Mouse (Mus musculus) gastrocnemius, adult 2 months (tissue): ENCODE results near the gene Faf2. TPM values are rescaled to one million over a fixed set of nuclear protein-coding genes. Genes with fewer than 3 reads are reported as not detected.

Experiments used
- DNase-seq: peaks from one replicate; pipeline ENCODE4 v3.0.0; 2022
- H3K27ac ChIP-seq: fragments of 200-600 bp; 2 replicates; pipeline ENCODE4 v1.8.1; 2022; ENCODE audit warnings: mild to moderate bottlenecking
- H3K4me3 ChIP-seq: fragments of 200-600 bp; 2 replicates; pipeline ENCODE4 v1.8.1; 2022; ENCODE audit warnings: mild to moderate bottlenecking, moderate library complexity
- CTCF ChIP-seq: fragments of 200-600 bp; IDR thresholded peaks from 2 replicates; pipeline ENCODE4 v1.8.1; 2022; ENCODE audit warnings: antibody characterized with exemption, mild to moderate bottlenecking, moderate library complexity
- intact Hi-C: fragments of 180-260 bp; cut with DNase I; formaldehyde crosslinking; loops from one replicate; pipeline ENCODE4 v1.15.1; 2025
- total RNA-seq, 2 experiments: library from RNA; stranded (reverse); gene quantifications; 2 replicates each; pipeline ENCODE4 v1.2.3; 2021

The Faf2 gene
- total RNA-seq, 2 experiments from 2014 or later: 11.1 to 16.8 TPM

GRCm38 (mm10) chr13:54589996-54590951 lies 31.3 kb upstream of the Faf2 start, which contains the start of the genes Nop16 and Higd2a:
TSS of gene Nop16 (minus strand) at chr13:54590090.
TSS of gene Higd2a (plus strand) at chr13:54590207.
- peak; percentile 97 for DNase-seq
- Histone ChIP-seq H3K27ac (peak within 1 kb of the TSS; percentile 95), H3K4me3 (peak within 1 kb of the TSS; percentile 83)
- intact Hi-C loops: loop anchor here (1.0 kb wide), 1 partner anchor 31 kb away; the partner anchor contains the start of gene Faf2
- TF ChIP-seq CTCF: no peak

DNA sequence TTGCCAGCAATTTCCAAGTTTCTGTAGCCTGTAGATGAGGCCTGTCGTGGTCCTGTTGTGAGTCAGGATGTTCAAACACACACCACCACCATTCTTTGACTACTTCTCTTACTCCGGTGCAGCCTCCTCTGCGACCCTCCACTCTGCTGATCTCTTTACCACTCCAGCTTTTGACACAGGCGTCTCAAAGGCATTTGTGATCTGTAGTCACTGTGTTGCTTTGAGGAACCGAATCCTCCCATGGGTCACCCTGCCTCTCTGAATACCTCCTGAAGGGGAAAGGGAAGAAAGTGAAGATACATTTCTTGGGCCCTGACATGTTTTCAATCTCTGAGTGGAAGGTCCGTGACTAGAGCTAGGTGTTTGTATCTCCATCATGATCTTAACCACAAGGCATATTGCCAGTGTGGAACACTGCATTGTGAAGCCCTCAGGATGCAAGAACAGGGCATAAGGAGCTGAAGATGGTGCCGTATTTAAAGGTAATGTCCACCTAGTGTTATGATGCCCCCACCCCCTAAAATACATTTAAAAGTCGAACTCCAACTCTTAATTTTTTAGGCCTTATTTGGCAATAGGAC lies 29.7 kb upstream of the Faf2 start:
- TF ChIP-seq CTCF: no peak
- H3K27ac ChIP-seq: no peak overlapping the region
- intact Hi-C loops: loop anchor here (2.0 kb wide), 1 partner anchor 17 kb away; no protein-coding TSS in a partner anchor
- peak; percentile 10 for DNase-seq
- peak overlapping the region; percentile 83 for H3K4me3 ChIP-seq

- Histone ChIP-seq H3K4me3 (no peak overlapping the region), H3K27ac (no peak overlapping the region)
- TF ChIP-seq CTCF: no peak
- peak; percentile 32 for DNase-seq
- intact Hi-C loops: loop anchor here (2.0 kb wide), 1 partner anchor 15 kb away; no protein-coding TSS in a partner anchor
Observed at GRCm38 (mm10) chr13:54593617-54594016, 28.0 kb upstream of the Faf2 start.

DNA sequence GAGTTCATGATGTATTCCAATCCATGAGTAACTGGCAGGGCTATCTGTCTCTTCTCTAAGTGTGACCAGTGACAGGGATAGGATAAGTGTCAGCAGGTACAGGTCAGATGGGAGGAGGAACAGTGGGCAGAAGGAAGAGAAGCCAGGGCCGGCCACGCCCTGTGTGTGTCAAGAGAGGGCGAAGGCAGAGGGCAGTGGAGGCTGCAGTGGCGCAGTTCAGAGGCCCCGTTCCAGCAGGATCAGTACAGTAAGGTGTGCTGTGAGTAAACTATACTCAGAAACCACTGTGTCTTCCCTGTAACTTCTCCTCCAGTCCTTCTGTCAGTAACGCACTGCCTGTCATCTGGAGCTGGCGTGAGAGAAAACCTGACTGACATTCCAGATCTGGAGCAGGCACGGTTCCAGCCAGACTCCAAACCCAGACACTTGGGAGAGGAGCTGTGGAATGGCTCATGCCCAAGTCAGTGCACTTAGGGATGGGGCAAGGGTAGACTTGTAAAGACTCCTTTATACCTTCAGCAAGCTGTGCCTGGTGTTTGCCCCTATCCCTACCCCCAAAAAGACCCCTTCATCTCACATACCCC lies 25.4 kb upstream of the Faf2 start:
- DNase-seq: no peak
- no peak for TF ChIP-seq CTCF
- intact Hi-C loops: no loop called here
- Histone ChIP-seq H3K4me3 (no peak overlapping the region), H3K27ac (peak overlapping the region; percentile 46)

DNA sequence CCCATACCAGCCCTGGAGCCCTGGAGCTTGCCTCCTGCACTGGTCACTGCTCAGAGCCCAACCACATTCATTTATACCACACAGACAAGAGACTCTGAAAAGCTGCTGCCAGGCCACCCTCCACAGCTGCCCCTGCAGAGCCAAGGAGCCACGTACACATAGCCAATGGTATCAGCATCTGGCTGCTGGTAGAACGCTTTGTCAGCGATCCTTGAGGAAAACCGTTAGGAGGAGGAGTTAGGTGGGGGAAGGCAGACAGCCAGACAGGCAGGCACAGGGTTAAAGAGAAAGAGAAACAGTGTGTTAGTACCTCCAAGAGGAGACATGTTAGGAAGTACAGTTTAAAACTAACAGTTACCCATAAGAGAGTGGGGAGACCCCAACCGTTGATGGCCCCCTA lies 24.7 kb upstream of the Faf2 start:
- no peak for DNase-seq
- H3K4me3 ChIP-seq: no peak overlapping the region
- intact Hi-C loops: no loop called here
- H3K27ac ChIP-seq: peak overlapping the region; percentile 46; the same call in 1 of the 2 replicates
- TF ChIP-seq CTCF: no peak

GRCm38 (mm10) chr13:54598622-54599143 lies 22.9 kb upstream of the Faf2 start:
- intact Hi-C loops: no loop called here
- Histone ChIP-seq H3K4me3 (no peak overlapping the region), H3K27ac (no peak overlapping the region)
- TF ChIP-seq CTCF: no peak
- no peak for DNase-seq

DNA sequence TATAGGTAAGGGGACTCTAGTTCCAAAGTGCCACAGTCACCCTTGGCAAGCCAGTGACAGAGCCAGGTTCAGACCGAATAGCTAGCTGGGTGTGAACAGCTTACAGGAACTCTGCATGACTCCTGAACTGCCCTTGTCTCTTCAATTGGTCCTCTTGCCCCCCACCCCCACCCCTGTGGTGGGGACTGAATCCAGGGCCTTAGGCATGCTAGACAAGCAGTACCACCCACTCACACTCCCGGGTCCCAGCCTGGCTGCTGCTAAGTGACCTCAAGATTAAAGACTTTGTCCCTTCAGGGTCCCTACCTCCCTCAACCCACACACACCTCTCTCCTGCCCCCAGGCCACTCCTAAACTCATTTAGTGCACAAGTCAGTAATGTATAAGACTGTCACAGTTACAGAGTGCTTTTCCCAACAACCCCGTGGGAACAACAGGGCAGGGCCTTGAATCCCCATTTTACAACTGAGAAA lies 18.9 kb upstream of the Faf2 start:
- H3K27ac ChIP-seq: 0 out of 2 replicates have a peak overlapping the region, but pooled peaks have one; percentile 12
- intact Hi-C loops: no loop called here
- TF ChIP-seq CTCF: no peak
- H3K4me3 ChIP-seq: no peak overlapping the region
- no peak for DNase-seq

DNA sequence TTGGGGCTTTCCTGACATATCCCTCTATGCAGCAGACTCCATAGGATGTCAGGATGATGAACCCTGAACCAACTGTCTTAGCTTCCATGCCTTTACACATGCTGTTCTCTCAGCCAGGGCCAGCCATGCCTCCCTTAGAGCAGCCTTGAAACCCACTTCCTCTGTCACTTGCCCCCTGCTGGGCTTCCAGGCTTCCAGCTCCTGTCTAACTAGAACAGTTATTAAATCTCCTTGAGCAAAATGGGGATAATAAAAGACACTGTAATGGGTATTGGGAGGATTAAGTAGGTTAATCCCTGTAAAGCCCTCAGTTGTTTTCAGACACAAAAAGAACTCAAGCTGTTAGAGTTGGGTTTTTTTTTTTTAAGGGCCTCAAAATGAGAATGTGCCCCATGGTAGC lies 18.1 kb upstream of the Faf2 start:
- intact Hi-C loops: no loop called here
- no peak overlapping the region for H3K27ac ChIP-seq
- DNase-seq: no peak
- TF ChIP-seq CTCF: no peak
- no peak overlapping the region for H3K4me3 ChIP-seq

DNA sequence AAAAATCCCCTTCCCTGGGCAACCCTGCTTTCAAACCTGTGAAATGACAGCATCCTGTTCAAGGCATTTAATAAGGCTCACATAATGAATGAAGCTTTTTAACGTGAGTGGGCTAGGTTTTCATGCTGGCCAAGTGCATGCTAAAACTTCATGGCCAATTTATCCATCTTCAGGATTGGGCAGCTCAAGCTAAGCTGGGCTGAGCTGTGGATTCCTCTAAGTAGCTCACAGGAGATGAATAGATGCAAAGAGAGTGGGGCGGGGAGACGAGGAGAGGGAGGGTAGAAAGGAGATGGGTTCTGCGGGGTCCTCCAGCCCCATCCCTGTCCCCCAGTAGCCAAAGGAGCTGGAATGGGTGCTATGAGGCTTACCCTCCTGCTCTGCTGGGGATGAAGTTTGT lies 17.4 kb upstream of the Faf2 start:
- intact Hi-C loops: no loop called here
- DNase-seq: no peak
- TF ChIP-seq CTCF: no peak
- H3K27ac ChIP-seq: peak overlapping the region; percentile 87; the same call in 1 of the 2 replicates
- H3K4me3 ChIP-seq: no peak overlapping the region

DNA sequence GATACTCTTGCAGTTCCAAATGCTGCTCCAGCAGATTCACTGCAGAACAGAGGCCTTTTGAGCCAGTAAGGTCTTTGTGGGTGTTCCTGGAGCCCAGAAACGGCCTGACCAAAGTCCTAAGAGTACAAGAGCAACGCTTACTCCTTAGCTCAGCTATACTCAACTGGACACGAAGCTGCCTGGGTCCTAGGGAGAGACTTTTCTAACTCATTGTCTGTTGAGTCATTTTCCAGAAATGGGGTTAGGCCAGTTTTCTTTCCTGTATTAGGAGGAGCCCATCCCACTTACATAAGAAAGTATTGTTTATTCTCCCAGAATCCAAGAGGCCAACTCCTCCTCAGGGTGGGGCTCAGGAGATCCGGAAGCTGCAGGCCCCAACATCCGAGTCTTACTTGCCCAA lies 16.2 kb upstream of the Faf2 start:
- DNase-seq: no peak
- Histone ChIP-seq H3K4me3 (peak overlapping the region; percentile 36; the same call in 1 of the 2 replicates), H3K27ac (peak overlapping the region; percentile 87)
- no peak for TF ChIP-seq CTCF
- intact Hi-C loops: no loop called here

DNA sequence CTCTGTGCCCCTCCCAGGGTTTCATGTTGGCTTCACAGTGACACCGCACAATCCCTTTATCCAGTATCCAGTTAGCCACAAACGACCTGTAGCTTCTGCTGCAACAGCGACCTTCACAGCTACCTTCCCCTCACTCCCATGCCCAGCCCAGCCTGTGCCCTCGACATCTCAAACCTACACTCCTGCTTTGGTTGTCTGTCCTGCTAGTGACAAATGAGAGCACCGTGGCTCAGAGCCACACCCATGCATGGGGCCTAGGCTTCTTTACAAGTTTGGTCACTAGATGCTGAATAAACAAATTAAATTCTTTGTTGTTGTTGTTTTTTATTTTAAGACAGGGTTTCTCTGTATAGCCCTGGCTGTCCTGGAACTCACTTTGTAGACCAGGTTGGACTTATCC lies 14.4 kb upstream of the Faf2 start:
- no peak overlapping the region for H3K4me3 ChIP-seq
- intact Hi-C loops: no loop called here
- DNase-seq: no peak
- peak overlapping the region; percentile 48 for H3K27ac ChIP-seq
- TF ChIP-seq CTCF: no peak

DNA sequence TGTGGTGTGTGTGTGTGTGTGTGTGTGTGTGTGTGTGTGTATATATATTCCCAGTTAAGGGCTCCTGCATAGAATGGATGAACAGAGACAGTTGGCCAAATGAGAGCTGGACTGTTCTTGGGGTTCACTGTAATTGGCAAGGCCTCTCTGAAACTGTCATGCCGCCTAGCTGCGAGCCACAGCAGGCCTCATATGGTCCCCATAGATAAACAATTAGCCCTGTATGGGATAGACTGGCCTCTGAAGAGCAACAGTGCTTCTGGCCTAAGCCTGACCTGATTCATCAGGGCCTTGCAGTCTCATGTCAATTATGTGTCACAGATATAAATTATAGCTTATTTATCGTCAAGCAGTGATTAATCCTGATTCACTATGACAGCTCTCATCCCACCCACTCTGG lies 13.6 kb upstream of the Faf2 start:
- DNase-seq: no peak
- TF ChIP-seq CTCF: no peak
- intact Hi-C loops: loop anchor here (2.0 kb wide), 1 partner anchor 15 kb away; no protein-coding TSS in a partner anchor
- Histone ChIP-seq H3K27ac (peak overlapping the region; percentile 98), H3K4me3 (peak overlapping the region; percentile 99; the same call in 1 of the 2 replicates)
